Mouse (Mus musculus) cerebellum, adult (tissue): Measurements from ENCODE around the gene Zfp969.
"Not testable (repeated sequence)": the region's sequence is repeated elsewhere in the genome, so short reads cannot be mapped to it uniquely, and the experiment has no call there.

Source experiments
- ATAC-seq: cut with Nextera tagmentation; 2 replicates; pipeline ENCODE4 v1.9.2; 2017; ENCODE audit warnings: mild to moderate bottlenecking, moderate library complexity, mixed read lengths; ENCODE audit not compliant: insufficient number of reproducible peaks, low FRiP score, low TSS enrichment

Gene Zfp969

DNA sequence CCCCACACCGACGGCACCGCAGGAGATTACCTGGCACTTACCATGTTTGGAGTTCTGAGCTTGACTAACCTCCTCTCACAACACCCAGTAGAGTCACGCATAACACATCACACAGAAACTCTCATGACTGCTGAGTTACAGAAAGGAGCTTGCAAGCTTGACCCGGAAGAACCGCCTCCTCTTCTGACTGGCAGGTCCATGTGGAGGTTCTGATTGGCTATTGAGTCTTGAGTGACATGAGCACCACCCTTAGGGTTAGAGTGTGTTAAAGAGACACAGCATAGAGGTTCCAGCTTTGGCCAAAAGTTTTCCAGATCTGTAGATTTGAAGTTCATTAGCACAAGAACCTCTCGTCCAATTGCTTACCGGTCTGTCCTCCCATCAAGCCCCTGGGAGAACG, at the start of gene Zfp969:
Zfp969 (minus strand) TSS at position 101 of the 400 bp plus-strand sequence.
- not testable (repeated sequence) for ATAC-seq

DNA sequence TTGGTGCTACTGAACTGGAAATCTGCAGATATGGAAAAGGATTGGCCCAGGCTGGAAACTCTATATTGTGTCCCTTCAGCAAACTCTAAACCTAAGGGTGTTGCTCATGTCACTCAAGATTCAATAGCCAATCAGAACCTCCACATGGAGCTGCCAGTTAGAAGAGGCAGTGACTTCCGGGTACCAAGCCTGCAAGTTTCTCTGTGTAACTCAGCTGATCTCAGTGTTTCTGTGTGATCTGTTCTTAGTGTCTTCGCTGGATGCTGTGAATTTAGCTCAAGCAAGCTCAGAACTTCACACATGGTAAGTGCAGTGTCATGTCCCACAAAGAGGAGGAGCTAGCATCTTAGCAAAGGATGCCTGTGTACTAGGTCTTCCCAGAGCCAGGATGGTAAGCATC, 37.8 kb upstream of the Zfp969 start, which contains the start of gene Gm2007:
Gm2007 (plus strand) TSS at position 301 of the 400 bp plus-strand sequence.
- not testable (repeated sequence) for ATAC-seq

DNA sequence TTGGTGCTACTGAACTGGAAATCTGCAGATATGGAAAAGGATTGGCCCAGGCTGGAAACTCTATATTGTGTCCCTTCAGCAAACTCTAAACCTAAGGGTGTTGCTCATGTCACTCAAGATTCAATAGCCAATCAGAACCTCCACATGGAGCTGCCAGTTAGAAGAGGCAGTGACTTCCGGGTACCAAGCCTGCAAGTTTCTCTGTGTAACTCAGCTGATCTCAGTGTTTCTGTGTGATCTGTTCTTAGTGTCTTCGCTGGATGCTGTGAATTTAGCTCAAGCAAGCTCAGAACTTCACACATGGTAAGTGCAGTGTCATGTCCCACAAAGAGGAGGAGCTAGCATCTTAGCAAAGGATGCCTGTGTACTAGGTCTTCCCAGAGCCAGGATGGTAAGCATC, 59.8 kb downstream of the Zfp969 start, which contains the start of gene Gm11007:
Gm11007 (plus strand) TSS at position 301 of the 400 bp plus-strand sequence.
- not testable (repeated sequence) for ATAC-seq
